Mouse (Mus musculus) forebrain, embryonic 10.5 days (tissue): ENCODE data around the gene Ddah2. TPM values are rescaled to one million over a fixed set of nuclear protein-coding genes. Genes with fewer than 3 reads are reported as not detected.
A peak's percentile ranks its signal among the peaks of the same experiment; 100 is the strongest.

Experiments
- DNase-seq: peaks from one replicate; pipeline ENCODE4 v3.0.0-alpha.2; 2017; ENCODE audit warnings: low spot score; ENCODE audit errors: extremely low spot score
- H3K27ac ChIP-seq: fragments of 300-500 bp; sonication (generic); 2 replicates; pipeline ENCODE4 v1.5.1; 2016; ENCODE audit warnings: mild to moderate bottlenecking
- H3K27me3 ChIP-seq: fragments of 300-500 bp; sonication (generic); 2 replicates; pipeline ENCODE4 v1.6.1; 2016; ENCODE audit warnings: mild to moderate bottlenecking; ENCODE audit not compliant: poor library complexity, severe bottlenecking
- H3K36me3 ChIP-seq: fragments of 300-500 bp; sonication (generic); replicated peaks from 2 replicates; pipeline ENCODE4 v1.6.1; 2016; ENCODE audit warnings: mild to moderate bottlenecking, moderate library complexity
- H3K4me1 ChIP-seq: fragments of 300-500 bp; sonication (generic); 2 replicates; pipeline ENCODE4 v1.6.1; 2016
- H3K4me3 ChIP-seq: fragments of 300-500 bp; sonication (generic); 2 replicates; pipeline ENCODE4 v1.5.1; 2016; ENCODE audit warnings: mild to moderate bottlenecking, moderate library complexity
- H3K9me3 ChIP-seq: fragments of 300-500 bp; sonication (generic); 2 replicates; pipeline ENCODE4 v1.6.1; 2016; ENCODE audit warnings: mild to moderate bottlenecking, moderate library complexity
- WGBS: fragments of 180-500 bp; shearing (Covaris S2); methylation state at CpG from one replicate; pipeline ENCODE4 v1.1.7; 2016; 5-methylcytosine and 5-hydroxymethylcytosine counted together
- polyA plus RNA-seq: library from polyadenylated mRNA; unstranded; fragments of >200 nt; fragmentation: Nextera tagmentation; extraction: Ambion mirVana; gene quantifications from 2 replicates; pipeline ENCODE4 v1.2.1, GENCODE M21; 2016

The Ddah2 gene
- polyA plus RNA-seq, 1 experiment from 2014 or later = 441 TPM

GRCm38 (mm10) chr17:35048149-35048931 lies 10.5 kb upstream of the Ddah2 start:
- peaks cover 83% of the 10 kb centered on the region for H3K4me1 ChIP-seq
- 44% methylated on average over 11 of the region's 11 CpGs for WGBS

GRCm38 (mm10) chr17:35048932-35049440 lies 9.8 kb upstream of the Ddah2 start:
- 73% methylated on average over 5 of the region's 5 CpGs for WGBS

More at GRCm38 (mm10) chr17:35048149-35048931, 10.5 kb upstream of the Ddah2 start:
- Histone ChIP-seq H3K27ac (peak overlapping the region; percentile 98), H3K9me3 (no peaks in the 10 kb centered on the region), H3K36me3 (peaks cover 13% of the 10 kb centered on the region), H3K4me3 (peak overlapping the region; percentile 19; the same call in 1 of the 2 replicates), H3K27me3 (no peaks in the 10 kb centered on the region)
- no peak for DNase-seq

GRCm38 (mm10) chr17:35049561-35050016 lies 9.2 kb upstream of the Ddah2 start, which contains the start of gene Clic1:
Gene Clic1, plus strand, starts transcription at chr17:35049966.
- peak; percentile 78 for DNase-seq
- Histone ChIP-seq H3K9me3 (peaks cover 8% of the 10 kb centered on the region; the same call in 1 of the 2 replicates), H3K27ac (peak within 1 kb of the TSS; percentile 98), H3K4me3 (peak within 1 kb of the TSS; percentile 72), H3K4me1 (peaks cover 83% of the 10 kb centered on the region), H3K36me3 (peaks cover 26% of the 10 kb centered on the region), H3K27me3 (no peaks in the 10 kb centered on the region)
- 3% methylated on average over 11 of the region's 11 CpGs for WGBS

More at GRCm38 (mm10) chr17:35048932-35049440, 9.8 kb upstream of the Ddah2 start:
- no peak for DNase-seq
- Histone ChIP-seq H3K9me3 (peaks cover 3% of the 10 kb centered on the region; the same call in 1 of the 2 replicates), H3K36me3 (peaks cover 20% of the 10 kb centered on the region), H3K4me3 (peak overlapping the region; percentile 72; the same call in 1 of the 2 replicates), H3K4me1 (peaks cover 83% of the 10 kb centered on the region), H3K27ac (peak overlapping the region; percentile 98), H3K27me3 (no peaks in the 10 kb centered on the region)

- Histone ChIP-seq H3K36me3 (peaks cover 32% of the 10 kb centered on the region), H3K4me1 (peaks cover 78% of the 10 kb centered on the region), H3K9me3 (peaks cover 8% of the 10 kb centered on the region; the same call in 1 of the 2 replicates), H3K27me3 (no peaks in the 10 kb centered on the region), H3K27ac (peak overlapping the region; percentile 98), H3K4me3 (peak overlapping the region; percentile 72)
- peak; percentile 73 for DNase-seq
- WGBS = under 1% methylated on average over 27 of the region's 27 CpGs
Observed at GRCm38 (mm10) chr17:35050126-35050750, 8.6 kb upstream of the Ddah2 start.

- 1% methylated on average over 20 of the region's 21 CpGs for WGBS
- Histone ChIP-seq H3K36me3 (peaks cover 44% of the 10 kb centered on the region), H3K4me3 (peak overlapping the region; percentile 72), H3K9me3 (peaks cover 8% of the 10 kb centered on the region; the same call in 1 of the 2 replicates), H3K27ac (peak overlapping the region; percentile 98), H3K27me3 (no peaks in the 10 kb centered on the region), H3K4me1 (peaks cover 66% of the 10 kb centered on the region)
- DNase-seq = peak; percentile 68
Observed at GRCm38 (mm10) chr17:35051156-35052086, 7.4 kb upstream of the Ddah2 start.

GRCm38 (mm10) chr17:35052271-35052798 lies 6.5 kb upstream of the Ddah2 start:
- no peak for DNase-seq
- Histone ChIP-seq H3K27me3 (no peaks in the 10 kb centered on the region), H3K4me3 (peak overlapping the region; percentile 72), H3K27ac (peak overlapping the region; percentile 98), H3K36me3 (peaks cover 52% of the 10 kb centered on the region), H3K4me1 (peaks cover 57% of the 10 kb centered on the region), H3K9me3 (peaks cover 8% of the 10 kb centered on the region; the same call in 1 of the 2 replicates)
- WGBS = 85% methylated on average over 12 of the region's 12 CpGs

GRCm38 (mm10) chr17:35055691-35056495 lies 2.9 kb upstream of the Ddah2 start:
- H3K9me3 ChIP-seq = peaks cover 8% of the 10 kb centered on the region; the same call in 1 of the 2 replicates
- H3K4me1 ChIP-seq = peaks cover 53% of the 10 kb centered on the region
- no peak overlapping the region for H3K27ac ChIP-seq
- whole genome bisulfite sequencing = 93% methylated on average over 7 of the region's 7 CpGs
- peaks cover 71% of the 10 kb centered on the region for H3K36me3 ChIP-seq
- H3K27me3 ChIP-seq = peaks cover 6% of the 10 kb centered on the region; the same call in 1 of the 2 replicates
- H3K4me3 ChIP-seq = no peak overlapping the region
- no peak for DNase-seq

- H3K4me1 ChIP-seq = peaks cover 50% of the 10 kb centered on the region
- H3K9me3 ChIP-seq = peaks cover 8% of the 10 kb centered on the region; the same call in 1 of the 2 replicates
- H3K36me3 ChIP-seq = peaks cover 82% of the 10 kb centered on the region
- WGBS = 80% methylated on average over 3 of the region's 3 CpGs
- DNase-seq = no peak
- H3K27me3 ChIP-seq = peaks cover 10% of the 10 kb centered on the region; the same call in 1 of the 2 replicates
- H3K4me3 ChIP-seq = no peak overlapping the region; the same call in 1 of the 2 replicates
- H3K27ac ChIP-seq = no peak overlapping the region
Observed at GRCm38 (mm10) chr17:35057090-35057489, 1.7 kb upstream of the Ddah2 start.

- peaks cover 21% of the 10 kb centered on the region for H3K27me3 ChIP-seq
- peaks cover 40% of the 10 kb centered on the region for H3K4me1 ChIP-seq
- 82% methylated on average over 9 of the region's 9 CpGs for WGBS
- peaks cover 8% of the 10 kb centered on the region; the same call in 1 of the 2 replicates for H3K9me3 ChIP-seq
- peaks cover 81% of the 10 kb centered on the region for H3K36me3 ChIP-seq
- DNase-seq = no peak
- peak overlapping the region; percentile 98 for H3K27ac ChIP-seq
- peak overlapping the region; percentile 87 for H3K4me3 ChIP-seq
Observed at GRCm38 (mm10) chr17:35058316-35058715, 519 bp upstream of the Ddah2 start.

GRCm38 (mm10) chr17:35060071-35060470 lies 1.2 kb downstream of the Ddah2 start:
- H3K9me3 ChIP-seq = no peaks in the 10 kb centered on the region
- peak overlapping the region; percentile 98 for H3K27ac ChIP-seq
- no peak for DNase-seq
- H3K4me1 ChIP-seq = peaks cover 53% of the 10 kb centered on the region
- WGBS = 31% methylated on average over 14 of the region's 14 CpGs
- peaks cover 38% of the 10 kb centered on the region for H3K27me3 ChIP-seq
- peaks cover 66% of the 10 kb centered on the region for H3K36me3 ChIP-seq
- H3K4me3 ChIP-seq = peak overlapping the region; percentile 87
